Mouse (Mus musculus): Measurements from ENCODE around the gene Pnmal2. TPM values are rescaled to one million over a fixed set of nuclear protein-coding genes. Genes with fewer than 3 reads are reported as not detected.
A peak's percentile ranks its signal among the peaks of the same experiment; 100 is the strongest.

Pnmal2 gene
- 186 and 206 TPM in 2 replicates for polyA plus RNA-seq (2015; fragmentation: Nextera tagmentation; extraction: Ambion mirVana)

GRCm38 (mm10) chr7:16944061-16944807 lies at the start of gene Pnmal2:
Pnmal2 (plus strand) TSS chr7:16944682.
- Histone ChIP-seq H3K27me3 (ENCODE audit: control insufficient read depth, insufficient read depth, low read depth, low read length) (no peaks in the 10 kb centered on the region), H3K4me2 (ENCODE audit: low read length) (peak within 1 kb of the TSS; percentile 78), H3K27ac (ENCODE audit: low read length) (peak within 1 kb of the TSS; percentile 98), H3K4me3 (ENCODE audit: low read depth, low read length) (peak within 1 kb of the TSS; percentile 78), H3K9ac (ENCODE audit: low read depth, low read length) (peak within 1 kb of the TSS; percentile 96), H3K9me3 (replicated peaks; ENCODE audit: control insufficient read depth, low read length, poor library complexity, severe bottlenecking) (no peaks in the 10 kb centered on the region), H3K36me3 (ENCODE audit: control insufficient read depth, insufficient read depth, low read length) (no peaks in the 10 kb centered on the region), H3K4me1 (ENCODE audit: control insufficient read depth, insufficient read depth, low read length) (peaks cover 57% of the 10 kb centered on the region)
- WGBS, result 8% methylated on average over 36 of the region's 36 CpGs
- peak; percentile 88 for ATAC-seq

DNA sequence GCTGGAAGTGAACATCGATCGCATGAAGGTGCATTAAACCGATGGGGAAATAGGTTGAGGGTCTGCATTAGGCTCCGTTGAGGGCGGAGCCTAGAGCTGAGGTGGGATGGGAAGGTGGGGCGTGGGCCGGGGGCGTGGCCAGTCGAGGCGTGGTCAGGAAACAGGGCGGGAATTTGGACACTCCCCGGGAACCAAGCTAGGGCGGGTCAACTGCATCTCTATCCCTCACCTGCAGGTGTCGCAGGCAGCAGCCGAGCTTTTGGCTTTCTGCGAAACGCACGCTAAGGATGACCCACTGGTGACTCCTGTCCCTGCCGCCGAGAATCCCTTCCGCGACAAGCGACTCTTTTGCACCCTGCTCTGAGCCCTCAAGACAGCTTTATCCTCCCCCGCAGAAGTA lies 49.5 kb upstream of the Pnmal2 start:
- H3K36me3 ChIP-seq (ENCODE audit: control insufficient read depth, insufficient read depth, low read length), result no peaks in the 10 kb centered on the region
- H3K27me3 ChIP-seq (ENCODE audit: control insufficient read depth, insufficient read depth, low read depth, low read length), result no peaks in the 10 kb centered on the region; the same call in 1 of the 2 replicates
- 0 out of 2 replicates have a peak overlapping the region, but pooled peaks have one; percentile 23 for H3K27ac ChIP-seq (ENCODE audit: low read length)
- ATAC-seq, result peak; percentile 21
- H3K4me1 ChIP-seq (ENCODE audit: control insufficient read depth, insufficient read depth, low read length), result peaks cover 19% of the 10 kb centered on the region
- WGBS, result under 1% methylated on average over 24 of the region's 24 CpGs
- H3K4me3 ChIP-seq (ENCODE audit: low read depth, low read length), result peak overlapping the region; percentile 21
- 0 out of 2 replicates have a peak overlapping the region, but pooled peaks have one; percentile 39 for H3K9ac ChIP-seq (ENCODE audit: low read depth, low read length)
- H3K4me2 ChIP-seq (ENCODE audit: low read length), result peak overlapping the region; percentile 56
- no peaks in the 10 kb centered on the region for H3K9me3 ChIP-seq (replicated peaks; ENCODE audit: control insufficient read depth, low read length, poor library complexity, severe bottlenecking)

DNA sequence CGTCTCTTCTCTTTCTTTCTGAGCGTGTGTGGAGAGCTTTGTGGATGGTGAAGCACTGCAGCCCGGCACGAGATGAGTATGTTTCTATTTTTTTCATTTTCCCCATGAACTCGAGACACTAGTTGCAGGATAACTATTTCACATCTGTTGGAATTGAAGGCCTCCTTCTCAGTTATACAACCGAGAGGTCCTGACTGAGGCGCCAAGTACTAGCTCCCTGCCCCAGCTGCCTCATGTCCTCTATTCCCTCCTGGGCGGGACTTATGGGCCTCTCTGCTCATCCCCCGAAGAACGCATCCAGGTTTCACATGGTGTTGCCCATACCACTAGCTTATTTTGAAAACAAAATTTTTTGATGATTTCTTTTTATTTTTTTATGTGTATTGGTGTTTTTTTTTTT lies 49.0 kb upstream of the Pnmal2 start:
- no peak for ATAC-seq
- H3K4me1 ChIP-seq (ENCODE audit: control insufficient read depth, insufficient read depth, low read length), result peaks cover 20% of the 10 kb centered on the region

DNA sequence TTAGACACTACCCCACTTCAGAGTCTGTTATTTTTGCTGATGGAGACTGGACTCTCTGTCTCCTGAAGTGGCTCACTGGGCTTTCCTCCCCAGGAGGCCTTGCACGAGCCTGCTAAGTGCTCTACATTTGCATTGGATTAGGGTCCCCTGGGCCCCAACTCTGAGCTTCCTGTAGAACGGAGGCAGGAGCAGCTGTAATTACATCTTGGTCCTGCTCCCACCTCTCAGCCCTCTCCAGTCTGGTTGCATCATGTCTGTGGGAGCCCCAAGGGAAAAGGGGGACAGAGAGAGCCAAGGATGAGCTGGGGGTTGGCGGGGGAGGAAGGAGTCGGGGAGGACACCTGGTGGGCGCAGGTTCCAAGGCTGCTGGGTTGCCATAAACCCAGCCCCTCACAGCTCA lies 44.0 kb upstream of the Pnmal2 start:
- Histone ChIP-seq H3K4me3 (ENCODE audit: low read depth, low read length) (no peak overlapping the region), H3K27me3 (ENCODE audit: control insufficient read depth, insufficient read depth, low read depth, low read length) (no peaks in the 10 kb centered on the region; the same call in 1 of the 2 replicates), H3K36me3 (ENCODE audit: control insufficient read depth, insufficient read depth, low read length) (no peaks in the 10 kb centered on the region), H3K9ac (ENCODE audit: low read depth, low read length) (no peak overlapping the region), H3K27ac (ENCODE audit: low read length) (no peak overlapping the region), H3K4me2 (ENCODE audit: low read length) (no peak overlapping the region), H3K4me1 (ENCODE audit: control insufficient read depth, insufficient read depth, low read length) (peaks cover 3% of the 10 kb centered on the region; the same call in 1 of the 2 replicates), H3K9me3 (replicated peaks; ENCODE audit: control insufficient read depth, low read length, poor library complexity, severe bottlenecking) (no peaks in the 10 kb centered on the region)
- ATAC-seq, result no peak
- 16% methylated on average over 5 of the region's 5 CpGs for WGBS

More for the DNA sequence above, 49.0 kb upstream of the Pnmal2 start:
- Histone ChIP-seq H3K27me3 (ENCODE audit: control insufficient read depth, insufficient read depth, low read depth, low read length) (no peaks in the 10 kb centered on the region; the same call in 1 of the 2 replicates), H3K9me3 (replicated peaks; ENCODE audit: control insufficient read depth, low read length, poor library complexity, severe bottlenecking) (no peaks in the 10 kb centered on the region), H3K9ac (ENCODE audit: low read depth, low read length) (no peak overlapping the region), H3K36me3 (ENCODE audit: control insufficient read depth, insufficient read depth, low read length) (no peaks in the 10 kb centered on the region), H3K4me3 (ENCODE audit: low read depth, low read length) (peak overlapping the region; percentile 21; the same call in 1 of the 2 replicates), H3K27ac (ENCODE audit: low read length) (no peak overlapping the region), H3K4me2 (ENCODE audit: low read length) (peak overlapping the region; percentile 56)
- 27% methylated on average over 10 of the region's 10 CpGs for WGBS

DNA sequence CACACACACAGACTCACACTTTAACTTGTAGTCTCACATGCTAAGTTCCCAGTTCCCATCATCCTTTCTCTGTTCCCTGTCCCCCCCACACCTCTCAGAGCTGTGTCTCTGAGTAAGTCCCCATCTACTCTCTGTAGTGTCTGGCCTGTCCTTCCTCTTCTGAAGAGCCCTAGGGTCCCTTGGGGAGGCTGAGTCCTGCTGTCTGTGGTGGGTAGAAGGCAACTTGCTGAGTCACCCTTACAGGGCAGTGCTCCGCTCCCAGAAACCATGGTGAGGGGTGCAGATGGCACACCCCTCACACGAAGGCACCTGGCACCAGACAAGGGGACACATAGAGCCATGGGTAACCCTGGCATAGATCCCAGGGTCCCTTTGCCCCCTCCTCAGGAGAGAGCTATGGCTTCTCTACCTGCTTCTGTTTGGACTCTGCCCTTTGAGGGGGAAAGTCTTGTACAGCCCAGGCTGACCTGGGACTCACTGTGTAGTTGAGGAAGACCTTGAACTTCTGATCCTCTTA lies 41.0 kb upstream of the Pnmal2 start:
- no peak overlapping the region for H3K9ac ChIP-seq (ENCODE audit: low read depth, low read length)
- ATAC-seq, result no peak
- no peak overlapping the region for H3K4me2 ChIP-seq (ENCODE audit: low read length)
- H3K4me3 ChIP-seq (ENCODE audit: low read depth, low read length), result no peak overlapping the region
- 69% methylated on average over 2 of the region's 2 CpGs for WGBS
- H3K4me1 ChIP-seq (ENCODE audit: control insufficient read depth, insufficient read depth, low read length), result peaks cover 3% of the 10 kb centered on the region; the same call in 1 of the 2 replicates
- H3K27ac ChIP-seq (ENCODE audit: low read length), result no peak overlapping the region
- no peaks in the 10 kb centered on the region for H3K9me3 ChIP-seq (replicated peaks; ENCODE audit: control insufficient read depth, low read length, poor library complexity, severe bottlenecking)
- H3K36me3 ChIP-seq (ENCODE audit: control insufficient read depth, insufficient read depth, low read length), result no peaks in the 10 kb centered on the region
- no peaks in the 10 kb centered on the region; the same call in 1 of the 2 replicates for H3K27me3 ChIP-seq (ENCODE audit: control insufficient read depth, insufficient read depth, low read depth, low read length)

- WGBS, result 51% methylated on average over 7 of the region's 10 CpGs
- Histone ChIP-seq H3K27me3 (ENCODE audit: control insufficient read depth, insufficient read depth, low read depth, low read length) (no peaks in the 10 kb centered on the region; the same call in 1 of the 2 replicates), H3K9me3 (replicated peaks; ENCODE audit: control insufficient read depth, low read length, poor library complexity, severe bottlenecking) (no peaks in the 10 kb centered on the region), H3K9ac (ENCODE audit: low read depth, low read length) (no peak overlapping the region), H3K27ac (ENCODE audit: low read length) (no peak overlapping the region), H3K4me2 (ENCODE audit: low read length) (no peak overlapping the region), H3K36me3 (ENCODE audit: control insufficient read depth, insufficient read depth, low read length) (no peaks in the 10 kb centered on the region), H3K4me1 (ENCODE audit: control insufficient read depth, insufficient read depth, low read length) (peaks cover 3% of the 10 kb centered on the region; the same call in 1 of the 2 replicates), H3K4me3 (ENCODE audit: low read depth, low read length) (no peak overlapping the region)
- no peak for ATAC-seq
Observed at GRCm38 (mm10) chr7:16904120-16904675, 40.3 kb upstream of the Pnmal2 start.

DNA sequence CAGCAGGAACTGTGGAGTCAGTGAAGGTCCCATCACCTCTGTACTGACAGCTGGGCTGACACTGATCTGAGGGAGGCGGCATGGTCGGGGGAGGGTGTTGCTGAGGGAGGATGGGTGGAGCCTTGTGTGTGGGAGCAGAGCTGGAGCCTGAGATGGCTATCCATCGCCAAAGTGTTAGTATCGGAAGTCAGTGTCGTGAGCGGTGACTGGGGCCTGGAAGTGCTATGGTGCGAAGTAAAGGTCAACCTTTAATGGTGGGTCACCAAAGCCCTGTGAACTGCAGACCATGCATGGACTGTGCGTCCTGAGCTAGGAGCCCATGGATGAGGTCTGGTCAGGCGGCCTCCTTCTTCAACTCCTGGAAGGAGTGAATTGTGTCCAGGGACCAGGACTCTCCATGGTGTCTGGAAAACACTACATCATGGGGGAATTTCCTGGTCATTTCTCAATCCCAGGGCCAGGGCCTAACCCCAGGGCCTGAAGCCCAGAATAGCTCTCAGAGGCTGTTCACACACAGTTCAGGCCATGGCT lies 38.9 kb upstream of the Pnmal2 start:
- Histone ChIP-seq H3K9ac (ENCODE audit: low read depth, low read length) (no peak overlapping the region), H3K9me3 (replicated peaks; ENCODE audit: control insufficient read depth, low read length, poor library complexity, severe bottlenecking) (no peaks in the 10 kb centered on the region), H3K27me3 (ENCODE audit: control insufficient read depth, insufficient read depth, low read depth, low read length) (no peaks in the 10 kb centered on the region), H3K4me2 (ENCODE audit: low read length) (no peak overlapping the region), H3K27ac (ENCODE audit: low read length) (no peak overlapping the region), H3K36me3 (ENCODE audit: control insufficient read depth, insufficient read depth, low read length) (no peaks in the 10 kb centered on the region), H3K4me1 (ENCODE audit: control insufficient read depth, insufficient read depth, low read length) (peaks cover 1% of the 10 kb centered on the region; the same call in 1 of the 2 replicates), H3K4me3 (ENCODE audit: low read depth, low read length) (no peak overlapping the region)
- WGBS, result 62% methylated on average over 9 of the region's 9 CpGs
- ATAC-seq, result no peak

DNA sequence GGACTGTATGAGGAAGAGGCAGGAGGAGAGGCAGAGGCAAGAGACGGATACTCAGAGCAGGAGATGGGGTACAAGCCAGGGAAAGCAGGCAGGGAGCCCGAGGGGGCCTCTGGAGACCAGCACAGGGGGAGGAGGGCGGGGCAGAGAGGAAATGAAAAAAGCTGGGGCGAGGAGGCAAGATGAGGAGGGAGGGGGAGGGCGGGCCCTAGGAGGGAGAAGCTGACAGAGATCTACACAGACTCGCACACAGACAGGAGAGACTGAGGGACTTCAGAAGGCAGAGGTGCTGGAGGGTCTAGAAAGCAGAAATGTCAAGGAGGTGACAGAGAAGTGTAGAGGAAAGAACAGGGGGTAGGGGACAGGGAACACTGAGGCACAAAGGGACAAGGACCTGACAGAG lies 38.2 kb upstream of the Pnmal2 start, which contains the start of gene Ptgir:
Gene Ptgir (plus strand): TSS at position 210 of the 400 bp plus-strand sequence.
- WGBS, result 7% methylated on average over 5 of the region's 6 CpGs
- H3K4me2 ChIP-seq (ENCODE audit: low read length), result no peak within 1 kb of the TSS
- H3K36me3 ChIP-seq (ENCODE audit: control insufficient read depth, insufficient read depth, low read length), result no peaks in the 10 kb centered on the region
- H3K9me3 ChIP-seq (replicated peaks; ENCODE audit: control insufficient read depth, low read length, poor library complexity, severe bottlenecking), result no peaks in the 10 kb centered on the region
- no peaks in the 10 kb centered on the region for H3K4me1 ChIP-seq (ENCODE audit: control insufficient read depth, insufficient read depth, low read length)
- H3K4me3 ChIP-seq (ENCODE audit: low read depth, low read length), result no peak within 1 kb of the TSS
- H3K27ac ChIP-seq (ENCODE audit: low read length), result no peak within 1 kb of the TSS
- no peak for ATAC-seq
- H3K9ac ChIP-seq (ENCODE audit: low read depth, low read length), result no peak within 1 kb of the TSS; the same call in 1 of the 2 replicates
- no peaks in the 10 kb centered on the region for H3K27me3 ChIP-seq (ENCODE audit: control insufficient read depth, insufficient read depth, low read depth, low read length)

Measured in midbrain, embryonic 16.5 days (tissue).